Mouse (Mus musculus): ENCODE data around the gene Gm44502.

DNA sequence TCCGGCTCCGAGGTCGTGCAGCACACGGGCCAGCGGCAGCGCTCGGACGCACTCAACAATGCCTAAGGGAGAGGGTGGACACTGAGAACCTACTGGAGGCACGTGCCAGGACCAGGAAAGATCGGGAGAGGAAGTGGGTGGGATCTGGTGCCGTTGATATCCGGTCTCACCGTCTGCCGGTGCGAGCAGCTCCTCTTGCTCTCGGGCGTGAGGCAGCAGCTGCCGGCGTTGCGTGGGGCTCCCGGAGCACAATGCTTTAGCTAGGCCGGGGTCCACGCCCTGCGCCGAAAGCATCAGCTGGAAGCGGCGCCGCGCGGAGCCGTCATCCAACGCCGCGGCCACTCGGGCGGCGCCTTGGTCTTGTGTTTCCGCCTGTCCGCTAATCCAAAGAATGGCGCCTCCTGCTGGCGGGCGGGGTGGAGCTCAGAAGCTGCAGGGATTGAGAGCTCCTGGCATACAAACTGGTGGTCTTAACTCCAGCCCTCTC lies 55.7 kb downstream of the Gm44502 start, which contains the start of gene Sco2:
- no peak for TF ChIP-seq CEBPB (IDR thresholded peaks at IDR 0.05; ENCODE audit: low read depth)
- TF ChIP-seq CTCF (IDR thresholded peaks at IDR 0.05; ENCODE audit: control insufficient read depth, insufficient read depth, insufficient read length): peak; percentile 92
- TF ChIP-seq MYOG (IDR thresholded peaks at IDR 0.05; ENCODE audit: control insufficient read depth, extremely low read depth, insufficient read length): no peak
- TF ChIP-seq MYOD1 (IDR thresholded peaks at IDR 0.05; ENCODE audit: control insufficient read depth, insufficient read length, low read depth): no peak
- TF ChIP-seq MAX (IDR thresholded peaks at IDR 0.05): peak; percentile 97
